Mouse (Mus musculus): ENCODE data around the gene Pcnx.

DNA sequence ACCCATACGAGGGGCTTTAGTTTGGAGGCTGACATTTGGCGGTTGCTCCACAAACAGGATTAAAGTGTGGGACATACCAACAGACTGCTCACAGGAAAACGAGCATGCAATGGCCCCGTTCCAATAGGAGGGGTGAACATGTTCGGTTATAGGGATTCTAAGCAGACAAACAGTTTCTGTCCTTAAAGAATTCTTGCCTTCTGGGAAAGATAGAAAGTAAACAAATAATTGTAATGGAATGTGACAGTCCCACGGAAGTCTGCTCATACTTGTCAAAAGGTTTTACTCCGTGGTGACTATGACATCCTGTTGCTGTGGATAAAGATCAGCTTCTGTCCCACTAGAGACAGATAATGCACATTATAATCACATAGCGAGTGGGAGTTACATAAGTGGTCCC lies 10.2 kb upstream of the Pcnx start:
- no peak for TF ChIP-seq CTCF (IDR thresholded peaks at IDR 0.05; ENCODE audit: borderline replicate concordance, control insufficient read depth, extremely low read depth, insufficient read depth, low read length, poor library complexity)
- no peak for TF ChIP-seq POLR2A (IDR thresholded peaks at IDR 0.05; ENCODE audit: control insufficient read depth, extremely low read depth, insufficient read depth, low read length, poor library complexity)

Data from thymus, adult 2 months (tissue).